Mouse (Mus musculus) hindbrain, embryonic 14.5 days (tissue): Measurements from ENCODE around the gene Rnf220. TPM values are rescaled to one million over a fixed set of nuclear protein-coding genes. Genes with fewer than 3 reads are reported as not detected.
A peak's percentile ranks its signal among the peaks of the same experiment; 100 is the strongest.

ENCODE experiments used
- ATAC-seq: fragments of 200-750 bp; cut with Nextera tagmentation; 2 replicates; pipeline ENCODE4 v1.8.0; 2017; ENCODE audit warnings: moderate number of reproducible peaks, mild to moderate bottlenecking, moderate TSS enrichment, moderate library complexity; ENCODE audit not compliant: low FRiP score
- DNase-seq: peaks from one replicate; pipeline ENCODE4 v3.0.0-alpha.2; 2015; ENCODE audit warnings: low spot score
- H3K27ac ChIP-seq: fragments of 300-500 bp; sonication (generic); 2 replicates; pipeline ENCODE4 v1.5.1; 2014; ENCODE audit warnings: mild to moderate bottlenecking, moderate library complexity
- H3K27me3 ChIP-seq: fragments of 300-500 bp; sonication (generic); 2 replicates; pipeline ENCODE4 v1.6.1; 2014; ENCODE audit warnings: mild to moderate bottlenecking, low read length, mixed read lengths; ENCODE audit not compliant: control insufficient read depth, insufficient read depth
- H3K36me3 ChIP-seq: fragments of 300-500 bp; sonication (generic); replicated peaks from 2 replicates; pipeline ENCODE4 v1.6.1; 2014; ENCODE audit not compliant: control insufficient read depth, insufficient read depth
- H3K4me1 ChIP-seq: fragments of 300-500 bp; sonication (generic); replicated peaks from 2 replicates; pipeline ENCODE4 v1.6.1; 2014; ENCODE audit warnings: antibody characterized with exemption, low read length, mixed read lengths; ENCODE audit not compliant: control insufficient read depth, insufficient read depth
- H3K4me2 ChIP-seq: fragments of 300-500 bp; sonication (generic); replicated peaks from 2 replicates; pipeline ENCODE4 v1.6.1; 2014; ENCODE audit warnings: mild to moderate bottlenecking, moderate library complexity
- H3K4me3 ChIP-seq: fragments of 300-500 bp; sonication (generic); replicated peaks from 2 replicates; pipeline ENCODE4 v1.5.1; 2014; ENCODE audit warnings: mild to moderate bottlenecking, low read length
- H3K9ac ChIP-seq: fragments of 300-500 bp; sonication (generic); 2 replicates; pipeline ENCODE4 v1.6.1; 2014
- H3K9me3 ChIP-seq: fragments of 300-500 bp; sonication (generic); 2 replicates; pipeline ENCODE4 v1.6.1; 2016; ENCODE audit warnings: low read length; ENCODE audit not compliant: control insufficient read depth
- WGBS: fragments of 180-500 bp; shearing (Covaris S2); extraction: QIAGEN DNeasy Blood & Tissue Kit; methylation state at CpG from one replicate; pipeline ENCODE4 v1.1.7; 2014; 5-methylcytosine and 5-hydroxymethylcytosine counted together
- polyA plus RNA-seq: library from polyadenylated mRNA; unstranded; fragments of >200 nt; fragmentation: Nextera tagmentation; extraction: Ambion mirVana; gene quantifications from 2 replicates; pipeline ENCODE4 v1.2.1, GENCODE M21; 2014

The Rnf220 gene
- polyA plus RNA-seq, 1 experiment from 2014 or later: 94.0 TPM

GRCm38 (mm10) chr4:117312416-117313084 is 184.3 kb downstream of the Rnf220 start:
- peaks cover 40% of the 10 kb centered on the region for H3K27me3 ChIP-seq
- peaks cover 41% of the 10 kb centered on the region for H3K4me1 ChIP-seq
- H3K4me3 ChIP-seq: no peak overlapping the region
- H3K4me2 ChIP-seq: no peak overlapping the region; the same call in 1 of the 2 replicates
- H3K9me3 ChIP-seq: no peaks in the 10 kb centered on the region
- no peak overlapping the region for H3K9ac ChIP-seq
- 3% methylated on average over 26 of the region's 26 CpGs for WGBS
- no peaks in the 10 kb centered on the region for H3K36me3 ChIP-seq
- no peak overlapping the region for H3K27ac ChIP-seq
- no peak for ATAC-seq
- DNase-seq: no peak

- ATAC-seq: no peak
- Histone ChIP-seq H3K27ac (no peak overlapping the region), H3K9ac (no peak overlapping the region), H3K4me2 (no peak overlapping the region), H3K36me3 (no peaks in the 10 kb centered on the region), H3K9me3 (no peaks in the 10 kb centered on the region), H3K4me3 (no peak overlapping the region), H3K27me3 (peaks cover 40% of the 10 kb centered on the region), H3K4me1 (peaks cover 41% of the 10 kb centered on the region)
- DNase-seq: no peak
- 38% methylated on average over 5 of the region's 5 CpGs for WGBS
Measured at GRCm38 (mm10) chr4:117311891-117312290, 185.0 kb downstream of the Rnf220 start.

GRCm38 (mm10) chr4:117309427-117309826 is 187.4 kb downstream of the Rnf220 start:
- 93% methylated on average over 1 of the region's 1 CpGs for WGBS
- DNase-seq (no peak), ATAC-seq (no peak)
- Histone ChIP-seq H3K4me1 (peaks cover 29% of the 10 kb centered on the region), H3K27ac (no peak overlapping the region), H3K4me3 (no peak overlapping the region), H3K9ac (no peak overlapping the region), H3K9me3 (no peaks in the 10 kb centered on the region), H3K4me2 (no peak overlapping the region), H3K36me3 (no peaks in the 10 kb centered on the region), H3K27me3 (peaks cover 56% of the 10 kb centered on the region)

DNA sequence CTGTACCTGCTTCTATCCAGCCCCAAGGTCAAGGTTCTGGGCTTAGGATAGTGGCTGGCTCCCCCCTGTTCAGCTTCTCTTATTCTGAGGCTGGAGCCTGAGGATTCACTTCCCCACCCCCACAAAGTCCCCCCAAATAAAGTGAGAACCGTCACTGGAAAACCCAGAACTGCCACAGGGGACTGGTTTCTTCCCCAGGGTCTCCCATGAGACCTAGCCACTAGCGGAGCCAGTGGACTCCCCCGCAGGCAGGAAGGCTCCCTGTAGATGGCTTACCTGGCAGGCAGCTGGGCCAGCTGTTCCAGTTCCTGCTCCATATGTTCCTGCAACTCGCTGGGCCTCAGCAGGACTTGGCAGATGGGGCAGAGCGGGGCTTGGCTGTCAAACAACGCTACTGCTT is 189.6 kb downstream of the Rnf220 start:
- H3K4me2 ChIP-seq: no peak overlapping the region
- no peak overlapping the region for H3K4me3 ChIP-seq
- no peaks in the 10 kb centered on the region for H3K9me3 ChIP-seq
- H3K36me3 ChIP-seq: no peaks in the 10 kb centered on the region
- H3K9ac ChIP-seq: no peak overlapping the region
- ATAC-seq: no peak
- no peak for DNase-seq
- peaks cover 28% of the 10 kb centered on the region for H3K4me1 ChIP-seq
- no peak overlapping the region for H3K27ac ChIP-seq
- peaks cover 58% of the 10 kb centered on the region for H3K27me3 ChIP-seq
- WGBS: 60% methylated on average over 6 of the region's 6 CpGs

GRCm38 (mm10) chr4:117305461-117305860 is 191.4 kb downstream of the Rnf220 start:
- Histone ChIP-seq H3K4me3 (no peak overlapping the region), H3K4me2 (no peak overlapping the region), H3K9me3 (no peaks in the 10 kb centered on the region), H3K36me3 (no peaks in the 10 kb centered on the region), H3K27me3 (peaks cover 53% of the 10 kb centered on the region), H3K9ac (no peak overlapping the region), H3K27ac (no peak overlapping the region), H3K4me1 (peaks cover 23% of the 10 kb centered on the region)
- DNase-seq (no peak), ATAC-seq (no peak)
- WGBS: 75% methylated on average over 6 of the region's 7 CpGs

DNA sequence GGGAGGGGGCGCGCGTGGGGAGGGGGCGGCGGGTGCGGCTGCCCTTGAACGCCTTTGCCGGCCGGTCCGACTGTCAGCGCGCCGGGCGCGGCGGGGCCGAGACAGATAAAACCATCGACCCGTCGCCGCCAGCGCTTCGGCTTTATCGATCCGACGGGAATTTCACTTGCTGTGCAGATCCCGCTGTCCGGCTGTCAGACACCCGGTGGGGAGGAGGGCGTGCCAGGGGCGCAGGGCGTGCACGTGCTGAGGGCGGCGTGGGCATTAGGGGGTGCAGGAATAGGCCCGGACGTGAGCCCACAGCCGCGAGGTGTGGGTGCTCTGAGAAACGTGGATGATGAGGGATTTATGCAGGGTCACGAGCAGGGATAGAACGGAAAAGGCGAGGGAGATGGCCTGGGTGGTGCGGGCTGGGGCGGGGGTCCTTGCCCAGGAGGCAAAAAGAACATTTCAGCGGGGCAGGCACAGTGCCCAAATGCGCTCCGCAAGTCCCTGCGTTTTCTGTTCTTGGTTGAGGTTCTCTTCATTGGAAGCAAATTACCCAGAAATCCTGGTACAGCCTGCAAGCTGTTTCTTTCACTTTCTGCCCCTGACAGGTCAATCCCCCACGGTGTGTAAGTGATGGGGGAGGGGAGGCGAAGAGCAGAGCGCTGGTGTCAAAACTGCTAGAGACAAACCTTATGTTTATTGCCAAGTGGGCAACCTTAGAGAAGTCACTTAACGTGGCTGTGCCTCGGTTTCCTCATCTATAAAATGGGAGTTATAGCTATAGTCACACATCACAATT is 192.4 kb downstream of the Rnf220 start:
- DNase-seq (no peak), ATAC-seq (no peak)
- H3K4me3 ChIP-seq: peak overlapping the region; percentile 33
- WGBS: 6% methylated on average over 53 of the region's 54 CpGs
- H3K27me3 ChIP-seq: peaks cover 51% of the 10 kb centered on the region
- H3K9me3 ChIP-seq: no peaks in the 10 kb centered on the region
- no peaks in the 10 kb centered on the region for H3K36me3 ChIP-seq
- peaks cover 23% of the 10 kb centered on the region for H3K4me1 ChIP-seq
- H3K9ac ChIP-seq: peak overlapping the region; percentile 52
- no peak overlapping the region for H3K27ac ChIP-seq
- peak overlapping the region; percentile 66 for H3K4me2 ChIP-seq

DNA sequence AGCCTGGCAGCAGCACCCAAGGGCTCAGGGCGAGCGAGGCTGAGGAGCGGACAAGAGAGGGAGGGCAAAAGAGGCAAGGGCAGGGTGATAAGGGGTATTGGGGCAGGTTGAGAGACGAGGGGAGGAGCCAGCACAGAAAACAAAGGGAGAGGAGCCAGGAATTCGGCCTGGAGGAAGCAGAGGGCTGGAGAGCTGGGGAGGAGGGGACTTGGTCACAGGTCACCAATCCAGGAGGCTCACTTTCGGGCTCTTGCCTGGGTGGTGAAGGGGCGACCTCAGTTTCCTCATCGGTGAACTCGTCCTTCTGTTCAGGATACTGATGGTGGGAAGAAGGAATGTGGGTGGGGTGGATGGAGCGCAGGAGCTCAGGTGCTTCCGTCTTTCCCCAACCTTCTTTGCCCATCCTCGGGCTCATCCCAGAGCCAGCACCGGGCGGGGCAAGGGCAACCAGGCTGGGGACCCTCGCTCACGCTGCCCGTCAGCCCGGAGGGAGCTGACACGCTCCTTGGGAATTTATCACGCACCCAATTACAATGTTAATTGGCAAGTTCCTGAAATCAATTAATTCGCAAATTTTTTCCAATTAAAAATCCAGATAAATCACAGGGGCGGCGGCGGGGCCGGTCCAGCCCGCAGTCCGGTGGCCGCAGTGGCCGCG is 193.1 kb downstream of the Rnf220 start:
- peak overlapping the region; percentile 66 for H3K4me2 ChIP-seq
- H3K4me1 ChIP-seq: peaks cover 23% of the 10 kb centered on the region
- peak overlapping the region; percentile 52 for H3K9ac ChIP-seq
- DNase-seq: no peak
- no peak for ATAC-seq
- no peaks in the 10 kb centered on the region for H3K9me3 ChIP-seq
- H3K27me3 ChIP-seq: peaks cover 51% of the 10 kb centered on the region
- no peak overlapping the region for H3K27ac ChIP-seq
- WGBS: 14% methylated on average over 30 of the region's 30 CpGs
- H3K4me3 ChIP-seq: peak overlapping the region; percentile 33
- no peaks in the 10 kb centered on the region for H3K36me3 ChIP-seq

GRCm38 (mm10) chr4:117302027-117302806 is 194.6 kb downstream of the Rnf220 start:
- Histone ChIP-seq H3K4me1 (peaks cover 22% of the 10 kb centered on the region), H3K27ac (no peak overlapping the region), H3K9ac (no peak overlapping the region), H3K27me3 (peaks cover 54% of the 10 kb centered on the region), H3K36me3 (no peaks in the 10 kb centered on the region), H3K9me3 (no peaks in the 10 kb centered on the region), H3K4me2 (no peak overlapping the region), H3K4me3 (no peak overlapping the region)
- WGBS: 39% methylated on average over 14 of the region's 14 CpGs
- DNase-seq (no peak), ATAC-seq (no peak)

DNA sequence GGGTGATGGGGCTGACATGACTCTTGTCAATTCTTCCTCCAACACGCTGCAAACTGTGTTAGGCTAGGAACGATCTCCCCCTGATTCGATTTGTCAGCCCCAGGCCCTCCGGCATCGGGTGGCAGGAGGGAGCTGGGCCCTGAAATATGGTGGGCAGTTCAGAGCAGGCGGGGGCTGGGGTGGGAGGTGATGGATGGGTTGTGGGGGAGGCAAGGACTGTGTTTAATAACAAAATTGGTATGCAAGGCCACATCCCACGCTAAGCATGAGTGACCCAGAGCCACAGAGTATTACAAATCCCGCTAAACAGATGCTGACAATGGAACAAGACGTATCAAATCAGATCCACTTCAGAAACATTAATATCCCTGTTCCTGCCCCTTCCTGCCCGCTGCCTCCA is 196.9 kb downstream of the Rnf220 start:
- H3K4me1 ChIP-seq: peaks cover 21% of the 10 kb centered on the region
- no peak overlapping the region for H3K4me3 ChIP-seq
- DNase-seq: no peak
- H3K27me3 ChIP-seq: peaks cover 36% of the 10 kb centered on the region
- no peak for ATAC-seq
- WGBS: 51% methylated on average over 10 of the region's 10 CpGs
- H3K9ac ChIP-seq: no peak overlapping the region
- H3K4me2 ChIP-seq: no peak overlapping the region
- no peaks in the 10 kb centered on the region for H3K36me3 ChIP-seq
- H3K27ac ChIP-seq: no peak overlapping the region
- H3K9me3 ChIP-seq: no peaks in the 10 kb centered on the region
